Mouse (Mus musculus): ENCODE results near the gene Serpina3n. TPM values are rescaled to one million over a fixed set of nuclear protein-coding genes. Genes with fewer than 3 reads are reported as not detected.

Gene Serpina3n
- polyA plus RNA-seq, 1 experiment from 2014 or later = 0.10 TPM

GRCm38 (mm10) chr12:104419136-104419462 lies 12.6 kb downstream of the Serpina3n start:
- Histone ChIP-seq H3K4me1 (ENCODE audit: control insufficient read depth, insufficient read depth, low read length) (no peaks in the 10 kb centered on the region), H3K36me3 (replicated peaks; ENCODE audit: control insufficient read depth, insufficient read depth, low read depth, low read length) (no peaks in the 10 kb centered on the region), H3K27ac (replicated peaks; ENCODE audit: low read depth, low read length) (no peak overlapping the region), H3K4me3 (ENCODE audit: low read depth, low read length) (no peak overlapping the region), H3K9me3 (replicated peaks; ENCODE audit: control insufficient read depth, low read length) (no peaks in the 10 kb centered on the region), H3K4me2 (ENCODE audit: low read depth, low read length) (no peak overlapping the region), H3K27me3 (ENCODE audit: control insufficient read depth, insufficient read depth, low read length) (no peaks in the 10 kb centered on the region), H3K9ac (replicated peaks; ENCODE audit: low read length) (no peak overlapping the region)
- DNase-seq (ENCODE audit: low spot score) (peak; percentile 52), ATAC-seq (replicated peaks; ENCODE audit: insufficient number of reproducible peaks, low FRiP score, low TSS enrichment, low read depth) (peak; percentile 39; the same call in 1 of the 2 replicates)
- 14% methylated on average over 2 of the region's 2 CpGs for WGBS

- Histone ChIP-seq H3K27me3 (ENCODE audit: control insufficient read depth, insufficient read depth, low read length) (no peaks in the 10 kb centered on the region), H3K4me1 (ENCODE audit: control insufficient read depth, insufficient read depth, low read length) (no peaks in the 10 kb centered on the region), H3K4me3 (ENCODE audit: low read depth, low read length) (no peak overlapping the region), H3K9me3 (replicated peaks; ENCODE audit: control insufficient read depth, low read length) (no peaks in the 10 kb centered on the region), H3K27ac (replicated peaks; ENCODE audit: low read depth, low read length) (no peak overlapping the region), H3K36me3 (replicated peaks; ENCODE audit: control insufficient read depth, insufficient read depth, low read depth, low read length) (no peaks in the 10 kb centered on the region), H3K9ac (replicated peaks; ENCODE audit: low read length) (no peak overlapping the region), H3K4me2 (ENCODE audit: low read depth, low read length) (no peak overlapping the region)
- DNase-seq (ENCODE audit: low spot score) = no peak
- 83% methylated on average over 11 of the region's 11 CpGs for WGBS
- no peak for ATAC-seq (replicated peaks; ENCODE audit: insufficient number of reproducible peaks, low FRiP score, low TSS enrichment, low read depth)
Measured at GRCm38 (mm10) chr12:104422615-104423392, 16.3 kb downstream of the Serpina3n start.

- no peak overlapping the region for H3K27ac ChIP-seq (replicated peaks; ENCODE audit: low read depth, low read length)
- H3K4me1 ChIP-seq (ENCODE audit: control insufficient read depth, insufficient read depth, low read length) = no peaks in the 10 kb centered on the region
- no peak overlapping the region for H3K4me3 ChIP-seq (ENCODE audit: low read depth, low read length)
- H3K27me3 ChIP-seq (ENCODE audit: control insufficient read depth, insufficient read depth, low read length) = no peaks in the 10 kb centered on the region
- ATAC-seq (replicated peaks; ENCODE audit: insufficient number of reproducible peaks, low FRiP score, low TSS enrichment, low read depth) (no peak), DNase-seq (ENCODE audit: low spot score) (no peak)
- no peaks in the 10 kb centered on the region for H3K9me3 ChIP-seq (replicated peaks; ENCODE audit: control insufficient read depth, low read length)
- no peak overlapping the region for H3K4me2 ChIP-seq (ENCODE audit: low read depth, low read length)
- 74% methylated on average over 3 of the region's 3 CpGs for WGBS
- H3K9ac ChIP-seq (replicated peaks; ENCODE audit: low read length) = no peak overlapping the region
- H3K36me3 ChIP-seq (replicated peaks; ENCODE audit: control insufficient read depth, insufficient read depth, low read depth, low read length) = no peaks in the 10 kb centered on the region
Measured at GRCm38 (mm10) chr12:104425591-104425990, 19.1 kb downstream of the Serpina3n start.

- Histone ChIP-seq H3K27me3 (ENCODE audit: control insufficient read depth, insufficient read depth, low read length) (no peaks in the 10 kb centered on the region), H3K27ac (replicated peaks; ENCODE audit: low read depth, low read length) (no peak overlapping the region), H3K9me3 (replicated peaks; ENCODE audit: control insufficient read depth, low read length) (no peaks in the 10 kb centered on the region), H3K9ac (replicated peaks; ENCODE audit: low read length) (no peak overlapping the region), H3K36me3 (replicated peaks; ENCODE audit: control insufficient read depth, insufficient read depth, low read depth, low read length) (no peaks in the 10 kb centered on the region), H3K4me1 (ENCODE audit: control insufficient read depth, insufficient read depth, low read length) (no peaks in the 10 kb centered on the region), H3K4me2 (ENCODE audit: low read depth, low read length) (no peak overlapping the region), H3K4me3 (ENCODE audit: low read depth, low read length) (no peak overlapping the region)
- ATAC-seq (replicated peaks; ENCODE audit: insufficient number of reproducible peaks, low FRiP score, low TSS enrichment, low read depth) (no peak), DNase-seq (ENCODE audit: low spot score) (peak; percentile 75)
- WGBS = 5% methylated on average over 7 of the region's 7 CpGs
Measured at GRCm38 (mm10) chr12:104426915-104427314, 20.4 kb downstream of the Serpina3n start.

- Histone ChIP-seq H3K4me3 (ENCODE audit: low read depth, low read length) (no peak overlapping the region), H3K27ac (replicated peaks; ENCODE audit: low read depth, low read length) (no peak overlapping the region), H3K36me3 (replicated peaks; ENCODE audit: control insufficient read depth, insufficient read depth, low read depth, low read length) (no peaks in the 10 kb centered on the region), H3K4me1 (ENCODE audit: control insufficient read depth, insufficient read depth, low read length) (no peaks in the 10 kb centered on the region), H3K27me3 (ENCODE audit: control insufficient read depth, insufficient read depth, low read length) (no peaks in the 10 kb centered on the region), H3K4me2 (ENCODE audit: low read depth, low read length) (no peak overlapping the region), H3K9me3 (replicated peaks; ENCODE audit: control insufficient read depth, low read length) (no peaks in the 10 kb centered on the region), H3K9ac (replicated peaks; ENCODE audit: low read length) (no peak overlapping the region)
- WGBS = 37% methylated on average over 10 of the region's 10 CpGs
- ATAC-seq (replicated peaks; ENCODE audit: insufficient number of reproducible peaks, low FRiP score, low TSS enrichment, low read depth) (no peak), DNase-seq (ENCODE audit: low spot score) (peak; percentile 41)
Measured at GRCm38 (mm10) chr12:104431359-104431758, 24.8 kb downstream of the Serpina3n start.

GRCm38 (mm10) chr12:104433214-104433613 lies 26.7 kb downstream of the Serpina3n start:
- Histone ChIP-seq H3K4me1 (ENCODE audit: control insufficient read depth, insufficient read depth, low read length) (no peaks in the 10 kb centered on the region), H3K4me2 (ENCODE audit: low read depth, low read length) (no peak overlapping the region), H3K27ac (replicated peaks; ENCODE audit: low read depth, low read length) (no peak overlapping the region), H3K36me3 (replicated peaks; ENCODE audit: control insufficient read depth, insufficient read depth, low read depth, low read length) (no peaks in the 10 kb centered on the region), H3K9me3 (replicated peaks; ENCODE audit: control insufficient read depth, low read length) (no peaks in the 10 kb centered on the region), H3K4me3 (ENCODE audit: low read depth, low read length) (no peak overlapping the region), H3K9ac (replicated peaks; ENCODE audit: low read length) (no peak overlapping the region), H3K27me3 (ENCODE audit: control insufficient read depth, insufficient read depth, low read length) (no peaks in the 10 kb centered on the region)
- WGBS = 39% methylated on average over 7 of the region's 7 CpGs
- ATAC-seq (replicated peaks; ENCODE audit: insufficient number of reproducible peaks, low FRiP score, low TSS enrichment, low read depth) = no peak
- DNase-seq (ENCODE audit: low spot score) = no peak

- H3K4me3 ChIP-seq (ENCODE audit: low read depth, low read length) = no peak overlapping the region
- no peak overlapping the region for H3K9ac ChIP-seq (replicated peaks; ENCODE audit: low read length)
- H3K4me1 ChIP-seq (ENCODE audit: control insufficient read depth, insufficient read depth, low read length) = no peaks in the 10 kb centered on the region
- H3K36me3 ChIP-seq (replicated peaks; ENCODE audit: control insufficient read depth, insufficient read depth, low read depth, low read length) = no peaks in the 10 kb centered on the region
- no peak overlapping the region for H3K27ac ChIP-seq (replicated peaks; ENCODE audit: low read depth, low read length)
- H3K9me3 ChIP-seq (replicated peaks; ENCODE audit: control insufficient read depth, low read length) = no peaks in the 10 kb centered on the region
- H3K4me2 ChIP-seq (ENCODE audit: low read depth, low read length) = no peak overlapping the region
- 72% methylated on average over 20 of the region's 20 CpGs for WGBS
- no peak for DNase-seq (ENCODE audit: low spot score)
- H3K27me3 ChIP-seq (ENCODE audit: control insufficient read depth, insufficient read depth, low read length) = no peaks in the 10 kb centered on the region
- ATAC-seq (replicated peaks; ENCODE audit: insufficient number of reproducible peaks, low FRiP score, low TSS enrichment, low read depth) = no peak; the same call in 1 of the 2 replicates
Measured at GRCm38 (mm10) chr12:104433951-104434735, 27.6 kb downstream of the Serpina3n start.
